Mouse (Mus musculus): ENCODE data around the gene Flot1.

Gene Flot1

DNA sequence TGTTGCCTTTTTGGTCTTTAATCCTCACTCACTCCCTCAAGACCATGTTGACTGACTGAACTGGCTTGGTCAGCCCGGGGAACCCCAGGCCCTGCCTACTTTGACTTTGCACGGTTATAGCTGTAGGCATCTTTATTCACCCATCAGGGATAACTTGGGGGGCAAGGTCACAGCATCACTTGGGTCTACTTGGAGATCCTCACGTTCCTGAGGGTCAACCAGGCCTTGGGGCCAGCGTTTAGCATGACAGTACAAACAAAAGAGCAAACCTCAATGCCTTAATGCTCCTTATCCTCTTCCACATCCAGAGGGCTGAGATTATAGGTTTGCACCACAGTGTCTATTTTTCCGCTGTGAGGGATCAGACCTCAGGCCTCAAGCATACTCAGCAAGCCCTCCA lies 10.7 kb upstream of the Flot1 start:
- DNase-seq: no peak

DNA sequence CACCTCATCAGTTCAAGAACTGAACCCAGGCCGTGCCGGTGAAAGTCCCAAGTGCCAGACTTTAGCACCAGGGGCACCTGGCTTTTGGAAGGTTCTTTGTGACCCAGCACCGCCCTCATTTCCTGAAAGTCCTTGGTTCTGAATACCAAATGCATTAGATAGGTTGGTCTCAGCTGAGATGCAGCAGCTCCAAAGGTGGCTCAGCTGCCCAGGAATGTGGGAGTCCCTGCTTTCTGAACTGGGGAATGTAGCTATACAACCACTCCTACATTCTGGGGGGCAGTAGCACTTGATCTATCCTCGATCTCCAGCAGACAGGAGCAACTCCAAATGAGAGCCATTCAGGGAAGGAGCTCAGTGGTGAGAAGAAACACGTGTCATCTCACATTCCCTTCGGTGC lies 10.3 kb upstream of the Flot1 start:
- DNase-seq: no peak

DNA sequence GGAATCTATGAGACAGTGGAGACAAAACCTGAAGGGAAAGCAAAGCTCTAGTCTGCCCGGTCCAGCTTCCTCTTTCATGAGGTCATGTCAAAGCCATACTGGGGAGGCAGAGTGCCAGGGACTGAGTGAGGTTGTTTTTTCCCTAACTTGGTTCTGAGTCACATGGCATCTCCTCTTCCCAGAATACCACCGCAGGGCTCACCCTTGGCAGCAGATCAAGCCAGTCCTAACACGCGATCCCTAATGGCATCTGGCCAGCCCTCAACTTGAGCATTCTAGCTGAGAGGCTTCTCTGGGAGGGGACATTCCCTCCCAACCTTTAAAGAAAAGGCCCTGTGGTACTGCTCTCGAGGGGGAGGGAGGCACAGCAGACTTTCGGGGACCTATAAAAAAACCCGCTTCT lies 9.8 kb upstream of the Flot1 start:
- DNase-seq: peak; percentile 75 to 79

GRCm38 (mm10) chr17:35813653-35814052 lies 9.4 kb upstream of the Flot1 start:
- DNase-seq: no peak

DNA sequence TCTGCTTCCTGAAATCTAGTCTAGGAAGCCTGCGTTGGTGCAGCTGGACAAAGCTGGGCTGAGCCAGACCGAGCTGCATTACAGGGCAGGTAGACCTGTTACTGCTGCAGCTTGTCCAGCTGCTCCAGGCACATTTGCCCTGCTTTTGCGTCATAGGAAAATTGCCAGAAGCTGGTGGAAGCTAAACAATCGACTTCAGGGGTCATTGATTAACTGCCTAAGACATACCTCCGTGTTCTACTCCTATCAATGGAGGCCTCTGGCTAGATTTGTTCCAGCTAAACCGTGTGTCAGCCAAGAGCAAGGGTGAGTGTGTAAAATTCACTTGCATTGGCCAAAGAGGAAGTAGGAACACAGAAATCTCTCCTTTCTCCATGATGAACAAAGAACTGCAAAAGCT lies 8.4 kb upstream of the Flot1 start:
- no peak for DNase-seq

- DNase-seq: no peak
Observed at GRCm38 (mm10) chr17:35815836-35816235, 7.2 kb upstream of the Flot1 start.

- no peak for DNase-seq
Observed at GRCm38 (mm10) chr17:35816686-35817085, 6.3 kb upstream of the Flot1 start.

DNA sequence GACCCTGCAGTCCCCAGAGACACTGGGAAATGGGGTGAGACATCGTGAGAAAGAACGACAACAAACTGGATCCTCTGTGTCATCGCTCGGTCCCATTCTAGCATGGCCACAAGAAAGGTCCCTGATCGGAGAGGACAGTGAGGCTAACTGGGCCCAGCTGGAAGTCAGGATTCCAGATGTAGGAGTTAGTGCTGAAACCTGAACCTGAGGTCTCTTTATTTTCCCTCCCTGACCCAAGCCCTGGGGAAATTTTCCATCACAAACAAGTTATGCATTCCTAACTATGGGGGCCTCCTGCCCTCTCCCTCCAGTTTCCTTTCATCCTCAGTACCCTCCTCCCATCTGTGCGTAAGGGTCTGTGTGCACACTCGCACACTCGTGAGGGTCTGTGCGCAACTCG lies 5.8 kb upstream of the Flot1 start:
- DNase-seq: no peak

- no peak for DNase-seq
Observed at GRCm38 (mm10) chr17:35820111-35820510, 2.9 kb upstream of the Flot1 start.

DNA sequence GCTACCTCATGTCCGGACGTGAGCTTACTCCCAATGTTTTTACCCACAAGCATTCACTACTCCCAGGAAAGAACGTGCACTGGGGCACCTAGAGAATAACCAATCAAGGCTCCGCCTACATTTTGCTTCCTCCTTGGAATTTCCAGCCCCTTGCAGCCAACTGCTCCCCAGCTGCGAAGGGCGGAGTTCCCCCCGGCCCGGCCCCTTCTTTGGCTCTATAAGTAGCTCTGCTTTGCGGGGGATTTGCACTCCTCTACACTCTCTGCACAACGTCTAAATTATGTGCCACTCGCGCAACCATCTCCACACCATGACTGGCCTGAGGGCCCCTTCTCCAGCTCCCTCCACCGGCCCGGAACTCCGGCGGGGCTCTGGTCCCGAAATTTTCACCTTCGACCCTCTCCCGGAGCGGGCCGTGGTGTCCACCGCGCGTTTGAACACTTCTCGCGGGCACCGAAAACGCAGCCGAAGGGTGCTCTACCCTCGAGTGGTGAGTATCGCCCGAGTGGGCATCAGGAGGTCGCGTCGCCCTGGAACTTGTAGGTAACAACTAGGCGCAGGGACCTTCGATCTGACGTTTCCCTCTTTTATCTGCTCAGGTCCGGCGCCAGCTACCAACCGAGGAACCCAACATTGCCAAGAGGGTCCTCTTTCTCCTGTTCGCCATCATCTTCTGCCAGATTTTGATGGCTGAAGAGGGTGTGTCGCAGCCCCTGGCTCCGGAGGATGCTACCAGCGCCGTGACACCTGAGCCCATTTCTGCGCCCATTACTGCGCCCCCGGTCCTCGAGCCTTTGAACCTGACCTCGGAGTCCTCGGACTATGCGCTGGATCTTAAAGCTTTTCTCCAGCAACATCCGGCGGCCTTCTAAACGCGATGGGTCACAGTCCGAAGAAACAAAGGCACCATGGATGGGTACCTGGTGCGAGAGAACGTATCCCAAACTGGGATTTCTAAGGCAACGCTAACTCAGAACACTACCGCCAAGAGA lies 1.3 kb upstream of the Flot1 start, which contains the start of gene Ier3:
Ier3 (plus strand) TSS at position 246 of the 992 bp plus-strand sequence.
- peak; percentile 81 to 86 for DNase-seq

DNA sequence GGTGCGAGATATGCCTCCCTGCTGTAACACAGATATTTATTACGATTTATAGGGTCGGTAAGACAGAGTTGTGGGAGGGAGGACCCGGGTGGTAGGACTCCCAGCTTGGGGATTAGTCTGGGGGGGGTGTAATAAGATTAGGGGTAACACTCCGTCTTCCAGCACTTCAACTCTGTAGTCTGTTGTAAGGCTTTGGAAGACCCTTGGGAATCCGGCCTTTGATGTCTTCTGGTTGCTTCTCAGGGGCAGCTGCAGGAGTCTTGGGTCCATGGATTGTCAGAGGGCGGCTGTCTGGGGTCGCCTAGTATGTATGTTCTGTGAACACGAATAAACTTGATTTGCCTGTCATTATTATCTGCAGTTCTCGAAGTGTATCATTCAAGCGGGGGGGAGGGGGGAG lies 466 bp upstream of the Flot1 start:
- no peak for DNase-seq

GRCm38 (mm10) chr17:35824402-35824801 lies 1.4 kb downstream of the Flot1 start:
- DNase-seq: peak in 1 of 2 experiments; percentile 38

DNA sequence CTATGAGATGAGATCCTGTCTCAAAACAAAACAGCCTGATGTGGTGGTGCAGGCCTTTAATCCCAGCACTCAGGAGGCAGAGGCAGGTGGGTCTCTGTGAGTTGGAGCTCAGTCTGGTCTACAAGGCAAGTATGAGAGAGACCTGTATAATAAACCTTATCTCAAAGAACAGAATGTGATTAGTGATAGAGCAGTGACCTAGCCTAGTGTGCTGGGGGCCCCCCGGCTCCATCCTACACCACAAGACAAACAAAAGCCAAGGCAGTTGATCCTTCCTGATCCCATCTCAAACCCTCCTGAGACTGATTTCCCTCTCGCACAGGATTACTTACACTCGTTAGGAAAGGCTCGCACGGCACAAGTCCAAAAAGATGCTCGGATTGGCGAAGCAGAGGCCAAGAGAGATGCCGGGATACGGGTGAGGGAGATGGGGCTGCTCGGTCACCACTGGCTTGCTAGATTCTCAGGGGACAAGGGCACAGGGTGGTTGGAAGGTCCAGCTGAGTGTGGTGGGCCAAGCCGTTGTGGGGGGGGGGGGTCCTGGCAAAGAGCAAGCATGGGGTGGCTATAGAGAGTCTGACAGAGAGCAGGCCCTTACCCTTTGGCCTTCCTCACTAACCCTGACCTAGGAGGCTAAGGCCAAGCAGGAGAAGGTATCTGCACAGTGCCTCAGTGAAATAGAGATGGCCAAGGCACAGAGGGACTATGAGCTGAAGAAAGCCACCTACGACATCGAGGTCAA lies 2.2 kb downstream of the Flot1 start:
- DNase-seq: no peak

GRCm38 (mm10) chr17:35829737-35830136 lies 6.7 kb downstream of the Flot1 start:
- DNase-seq: peak; percentile 87 to 88

GRCm38 (mm10) chr17:35832400-35833238 lies 9.6 kb downstream of the Flot1 start:
- peak in 1 of 2 experiments; percentile 12 for DNase-seq

DNA sequence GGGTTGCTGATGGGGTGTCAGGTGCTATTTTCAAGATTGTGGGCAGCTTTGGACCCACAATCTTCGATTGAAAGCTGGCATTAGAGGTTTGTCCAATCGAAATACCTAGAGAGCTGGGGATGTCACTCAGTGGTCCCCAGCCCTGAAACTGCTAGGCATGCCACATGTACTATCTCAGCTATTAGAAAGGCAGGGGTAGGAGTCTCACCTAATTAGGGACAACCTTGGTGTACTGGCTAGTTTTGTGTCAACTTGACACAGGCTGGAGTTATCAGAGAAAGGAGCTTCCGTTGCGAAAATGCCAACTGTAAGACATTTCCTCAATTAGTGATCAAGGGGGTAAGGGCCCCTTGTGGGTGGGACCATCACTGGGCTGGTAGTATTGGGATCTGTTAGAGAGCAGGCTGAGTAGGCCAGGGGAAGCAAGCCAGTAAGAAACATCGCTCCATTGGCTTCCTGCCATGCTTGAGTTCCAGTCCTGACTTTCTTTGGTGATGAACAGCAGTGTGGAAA lies 10.3 kb downstream of the Flot1 start:
- DNase-seq: peak; percentile 49 to 53

- no peak for DNase-seq
Observed at GRCm38 (mm10) chr17:35833894-35834293, 10.9 kb downstream of the Flot1 start.

DNA sequence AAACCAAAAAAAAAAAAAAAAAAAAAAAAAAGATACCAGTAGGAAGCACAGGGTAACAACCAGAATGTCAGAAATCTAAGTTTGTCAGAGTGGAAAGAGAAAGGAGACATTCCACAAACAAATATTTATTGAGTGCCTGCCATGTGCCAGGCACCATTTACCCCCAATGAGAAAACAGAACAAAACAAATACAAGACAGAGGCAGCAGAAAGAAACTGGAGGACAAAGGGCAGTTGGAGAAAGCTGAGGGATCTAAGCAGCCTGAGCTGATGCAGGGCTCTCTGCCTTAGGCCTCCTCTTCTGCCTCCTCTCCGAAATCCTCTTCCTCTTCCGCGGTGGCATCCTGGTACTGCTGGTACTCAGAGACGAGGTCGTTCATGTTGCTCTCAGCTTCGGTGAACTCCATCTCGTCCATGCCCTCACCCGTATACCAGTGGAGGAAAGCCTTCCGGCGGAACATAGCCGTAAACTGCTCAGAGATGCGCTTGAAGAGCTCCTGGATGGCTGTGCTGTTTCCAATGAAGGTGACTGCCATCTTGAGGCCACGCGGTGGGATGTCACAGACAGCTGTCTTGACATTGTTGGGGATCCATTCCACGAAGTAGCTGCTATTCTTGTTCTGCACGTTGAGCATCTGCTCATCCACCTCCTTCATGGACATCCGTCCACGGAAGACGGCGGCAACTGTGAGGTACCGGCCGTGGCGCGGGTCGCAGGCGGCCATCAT lies 11.8 kb downstream of the Flot1 start:
- peak; percentile 68 to 69 for DNase-seq

GRCm38 (mm10) chr17:35835424-35836140 lies 12.6 kb downstream of the Flot1 start:
- peak; percentile 47 to 54 for DNase-seq

- peak; percentile 93 to 96 for DNase-seq
Observed at GRCm38 (mm10) chr17:35836178-35836965, 13.3 kb downstream of the Flot1 start.

Data from cerebellum, postnatal 10 days (tissue).